Mouse (Mus musculus) heart, postnatal 36 days (tissue): Measurements from ENCODE around the gene Ncoa4. TPM values are rescaled to one million over a fixed set of nuclear protein-coding genes. Genes with fewer than 3 reads are reported as not detected.
"Not testable (repeated sequence)": the region's sequence is repeated elsewhere in the genome, so short reads cannot be mapped to it uniquely, and the experiment has no call there.

Experiments
- DNase-seq, 2 experiments: peaks; one replicate each; pipeline ENCODE4 v3.0.0; 2021 to 2022
- intact Hi-C: fragments of 180-260 bp; cut with DNase I; formaldehyde crosslinking; loops from one replicate; pipeline ENCODE4 v1.15.1; 2025
- total RNA-seq, 2 experiments: library from RNA; stranded (reverse); gene quantifications; 2 replicates each; pipeline ENCODE4 v1.2.3; 2021

The Ncoa4 gene
- 100 to 1,000 TPM; 124 to 126 TPM for total RNA-seq

- DNase-seq: peak; percentile 99
- intact Hi-C loops: loop anchor here (2.0 to 5.0 kb wide), 2 partner anchors 43 to 75 kb away; partner anchors contain the start of genes Dph3, Oxnad1, Parg and Timm23
Observed at GRCm38 (mm10) chr14:32159690-32160246, at the start of gene Ncoa4. Gene Ncoa4 (plus strand): TSS chr14:32159865.

GRCm38 (mm10) chr14:32112124-32112523, 47.5 kb upstream of the Ncoa4 start:
- DNase-seq, intact Hi-C loops: not testable (repeated sequence)

- no peak for DNase-seq
- intact Hi-C loops: loop anchor here (1.0 kb wide), 1 partner anchor 8 kb away; no protein-coding TSS in a partner anchor
Observed at GRCm38 (mm10) chr14:32120940-32121919, 38.4 kb upstream of the Ncoa4 start.

- intact Hi-C loops: loop anchor here (1.0 to 2.0 kb wide), 2 partner anchors 9 to 69 kb away; no protein-coding TSS in a partner anchor
- peak in 1 of 2 experiments; percentile 14 for DNase-seq
Observed at GRCm38 (mm10) chr14:32121920-32122315, 37.7 kb upstream of the Ncoa4 start.

- intact Hi-C loops: no loop called here
- DNase-seq: no peak
Observed at GRCm38 (mm10) chr14:32124261-32124660, 35.4 kb upstream of the Ncoa4 start.

GRCm38 (mm10) chr14:32125256-32125655, 34.4 kb upstream of the Ncoa4 start:
- DNase-seq, intact Hi-C loops: not testable (repeated sequence)

GRCm38 (mm10) chr14:32128409-32128808, 31.3 kb upstream of the Ncoa4 start:
- no peak for DNase-seq
- intact Hi-C loops: no loop called here

GRCm38 (mm10) chr14:32131836-32132235, 27.8 kb upstream of the Ncoa4 start:
- DNase-seq: no peak
- intact Hi-C loops: no loop called here

- DNase-seq: peak in 1 of 2 experiments; percentile 12
- intact Hi-C loops: no loop called here
Observed at GRCm38 (mm10) chr14:32134293-32134692, 25.4 kb upstream of the Ncoa4 start.

- intact Hi-C loops: not testable (repeated sequence)
Observed at GRCm38 (mm10) chr14:32136467-32136866, 23.2 kb upstream of the Ncoa4 start.

GRCm38 (mm10) chr14:32140359-32140965, 19.2 kb upstream of the Ncoa4 start:
- no peak for DNase-seq
- intact Hi-C loops: no loop called here

More at GRCm38 (mm10) chr14:32136467-32136866, 23.2 kb upstream of the Ncoa4 start:
- not testable (repeated sequence) for DNase-seq

- no peak for DNase-seq
- intact Hi-C loops: no loop called here
Observed at GRCm38 (mm10) chr14:32141723-32142122, 17.9 kb upstream of the Ncoa4 start, which contains the start of gene Msmb. Gene Msmb (plus strand): TSS chr14:32142023.

- DNase-seq: no peak
- intact Hi-C loops: no loop called here
Observed at GRCm38 (mm10) chr14:32144734-32145133, 14.9 kb upstream of the Ncoa4 start.

- intact Hi-C loops: no loop called here
Observed at GRCm38 (mm10) chr14:32145401-32145800, 14.3 kb upstream of the Ncoa4 start.

GRCm38 (mm10) chr14:32145809-32146511, 13.7 kb upstream of the Ncoa4 start:
- DNase-seq: no peak

More at GRCm38 (mm10) chr14:32145401-32145800, 14.3 kb upstream of the Ncoa4 start:
- no peak for DNase-seq

GRCm38 (mm10) chr14:32146578-32146977, 13.1 kb upstream of the Ncoa4 start:
- intact Hi-C loops: no loop called here
- no peak for DNase-seq

More at GRCm38 (mm10) chr14:32145809-32146511, 13.7 kb upstream of the Ncoa4 start:
- intact Hi-C loops: no loop called here

- no peak for DNase-seq
- intact Hi-C loops: no loop called here
Observed at GRCm38 (mm10) chr14:32150872-32151271, 8.8 kb upstream of the Ncoa4 start.

GRCm38 (mm10) chr14:32152243-32152965, 7.3 kb upstream of the Ncoa4 start:
- DNase-seq: no peak

GRCm38 (mm10) chr14:32153156-32153555, 6.5 kb upstream of the Ncoa4 start:
- intact Hi-C loops: no loop called here
- no peak for DNase-seq

More at GRCm38 (mm10) chr14:32152243-32152965, 7.3 kb upstream of the Ncoa4 start:
- intact Hi-C loops: no loop called here
